Mouse (Mus musculus): ENCODE results near the gene Ckap2l.
A peak's percentile ranks its signal among the peaks of the same experiment; 100 is the strongest.

Gene Ckap2l

DNA sequence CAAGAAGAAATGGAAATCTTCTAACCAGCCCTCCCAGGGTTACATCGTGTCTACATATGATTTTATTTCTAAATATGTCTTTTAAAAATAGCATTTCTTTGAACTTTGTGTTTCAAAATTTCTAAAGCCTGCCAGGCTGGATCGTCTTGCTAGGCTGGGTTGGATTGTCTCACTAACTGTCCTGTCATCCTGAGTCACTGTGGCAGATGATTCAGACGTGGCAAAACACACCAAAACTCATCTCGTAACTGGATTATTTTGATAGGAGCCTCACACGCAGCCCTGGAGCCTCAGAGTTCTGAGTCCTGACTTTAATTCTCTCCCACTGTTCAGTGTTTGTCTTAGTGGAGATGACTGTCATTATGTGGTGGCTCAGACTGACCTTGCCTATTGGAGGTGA lies 33.9 kb downstream of the Ckap2l start:
- DNase-seq, result no peak

- DNase-seq, result no peak
Measured at GRCm38 (mm10) chr2:129261151-129261794, 35.7 kb downstream of the Ckap2l start.

DNA sequence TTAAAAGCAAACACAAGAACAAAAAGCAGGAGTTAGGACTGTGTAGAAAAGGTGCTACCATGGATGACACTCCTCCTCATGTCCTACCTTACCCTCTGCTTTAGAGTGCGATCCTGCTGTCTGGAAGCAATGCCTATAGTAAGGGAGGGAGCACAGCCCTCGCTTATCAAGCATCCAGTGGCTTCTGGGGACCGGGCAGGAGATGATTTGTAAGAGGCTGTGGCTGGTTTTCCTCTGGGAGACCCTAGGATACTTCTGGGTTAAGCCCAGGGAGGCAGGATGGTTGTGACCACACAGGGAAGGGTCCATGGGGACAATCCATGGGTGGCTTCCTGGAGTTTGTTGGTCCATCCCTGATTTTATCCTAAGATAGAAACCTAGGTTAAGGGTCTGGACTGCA lies 36.4 kb downstream of the Ckap2l start:
- DNase-seq, result no peak

DNA sequence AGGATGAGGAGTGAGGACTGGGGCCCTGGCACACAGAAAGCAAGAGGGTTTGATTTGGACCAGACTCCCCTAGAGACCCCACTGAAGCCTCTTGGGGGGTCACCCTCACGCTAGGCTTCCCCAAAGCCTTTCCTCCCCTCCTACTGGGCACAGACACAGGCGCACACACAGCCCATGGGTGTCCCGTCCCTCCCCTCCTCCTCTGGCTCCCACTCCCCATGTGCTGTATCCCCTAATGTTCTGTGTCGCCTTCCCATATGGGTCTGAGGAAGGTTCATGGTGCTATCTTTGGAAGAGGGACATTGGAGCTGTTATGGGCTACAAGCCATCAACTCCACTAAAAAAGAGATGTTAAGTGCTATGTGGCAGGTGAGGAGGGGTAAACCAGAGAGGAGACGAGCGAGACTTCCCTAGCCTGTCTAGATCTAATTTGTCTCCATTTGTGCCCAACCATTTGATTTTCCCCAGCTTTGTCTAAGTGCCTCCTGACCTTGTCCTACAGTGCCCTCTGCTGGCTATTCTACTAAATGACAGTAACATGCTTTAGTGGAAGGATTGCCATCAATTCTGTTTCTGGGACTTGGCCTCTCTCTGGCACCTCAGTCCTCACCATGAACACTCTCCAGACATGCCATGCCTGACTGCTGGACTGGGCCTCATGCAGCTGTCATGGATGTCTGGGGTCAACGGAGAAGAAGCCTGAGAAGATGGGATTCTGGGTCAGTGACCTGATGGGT lies 38.4 kb downstream of the Ckap2l start:
- peak; percentile 29 to 39 for DNase-seq

DNA sequence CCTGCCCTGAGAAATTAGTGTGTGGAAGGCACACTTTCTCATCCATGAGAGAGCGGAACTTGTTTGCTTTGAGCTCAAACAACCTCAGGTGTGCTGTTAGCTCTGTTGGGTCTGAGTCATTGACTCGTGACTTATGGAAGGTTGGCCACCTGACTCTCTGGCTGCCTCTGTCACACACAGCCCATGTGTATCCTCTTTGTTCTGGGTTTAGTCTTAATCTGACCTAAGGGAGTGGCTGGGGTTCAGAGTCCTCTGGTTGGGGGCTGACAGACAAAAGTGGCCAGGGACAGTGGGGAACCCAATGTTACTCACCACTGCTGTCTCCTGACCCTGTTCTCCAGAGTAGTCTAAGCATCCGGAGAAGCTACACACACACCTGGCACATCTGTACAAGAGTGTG lies 39.0 kb downstream of the Ckap2l start:
- DNase-seq, result no peak

GRCm38 (mm10) chr2:129256006-129256405 lies 41.0 kb downstream of the Ckap2l start:
- no peak for DNase-seq

GRCm38 (mm10) chr2:129254076-129254475 lies 42.9 kb downstream of the Ckap2l start:
- no peak for DNase-seq

DNA sequence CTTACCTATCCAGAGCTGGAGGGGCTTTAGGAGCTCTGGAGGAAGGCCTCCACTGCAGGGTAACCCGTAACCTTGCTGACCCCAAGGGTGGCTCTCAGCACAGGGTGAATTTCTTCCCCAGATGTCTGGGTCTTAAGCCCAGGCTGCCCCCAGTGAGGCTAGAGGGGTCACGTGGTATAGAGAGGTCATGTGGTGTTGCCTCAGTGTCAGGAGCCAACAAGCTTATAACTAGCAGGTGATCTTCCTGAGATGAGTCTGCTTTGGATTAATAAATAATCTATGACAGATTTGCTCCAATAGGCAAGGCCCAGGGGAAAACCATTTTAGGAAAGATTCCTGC lies 43.4 kb downstream of the Ckap2l start:
- DNase-seq, result no peak

GRCm38 (mm10) chr2:129252836-129253630 lies 44.0 kb downstream of the Ckap2l start:
- no peak for DNase-seq

DNA sequence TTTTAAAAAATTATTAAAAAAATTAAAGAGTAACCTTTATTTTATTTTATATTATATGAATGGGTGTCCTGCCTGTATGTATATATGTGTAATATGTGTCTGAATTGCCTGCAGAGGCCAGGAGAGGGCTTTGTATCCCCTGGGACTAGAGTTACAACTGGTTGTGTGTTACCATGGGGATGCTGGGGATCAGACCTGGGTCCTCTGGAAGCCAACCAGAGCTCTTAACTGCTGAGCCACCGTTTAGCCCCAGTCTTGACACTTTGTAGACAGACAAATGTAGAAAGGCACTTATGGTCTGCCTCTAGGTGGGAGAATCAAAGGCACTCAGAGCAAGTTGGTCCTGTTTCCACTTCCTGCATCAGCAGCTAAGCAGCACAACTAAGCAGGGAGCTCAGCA lies 47.7 kb downstream of the Ckap2l start:
- DNase-seq, result no peak

- DNase-seq, result no peak
Measured at GRCm38 (mm10) chr2:129247707-129248121, 49.3 kb downstream of the Ckap2l start.

DNA sequence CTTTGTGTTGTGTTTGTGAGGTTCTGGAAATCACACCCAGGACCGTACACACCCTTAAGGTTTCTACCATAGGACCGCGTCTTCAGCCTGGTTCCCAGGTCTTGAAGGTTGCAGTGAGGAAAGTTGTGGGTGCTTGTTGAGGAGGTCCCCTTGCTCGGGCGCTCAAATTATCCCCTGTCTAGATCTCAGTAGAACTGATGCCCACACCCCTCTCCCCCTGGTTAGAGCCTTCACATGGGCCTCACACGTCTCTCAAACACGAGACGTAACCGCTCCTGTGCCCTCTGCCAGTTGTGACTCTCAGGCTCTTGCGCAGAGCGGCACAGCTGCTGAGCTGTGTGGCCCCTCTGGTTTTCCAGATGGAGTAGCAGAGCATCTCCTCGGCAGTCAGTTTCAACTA lies 50.1 kb downstream of the Ckap2l start:
- no peak for DNase-seq

- DNase-seq, result no peak
Measured at GRCm38 (mm10) chr2:129246436-129246835, 50.6 kb downstream of the Ckap2l start.

- no peak for DNase-seq
Measured at GRCm38 (mm10) chr2:129245618-129246017, 51.4 kb downstream of the Ckap2l start.

GRCm38 (mm10) chr2:129244446-129245120 lies 52.4 kb downstream of the Ckap2l start:
- DNase-seq, result no peak

- peak; percentile 45 to 53 for DNase-seq
Measured at GRCm38 (mm10) chr2:129243786-129244185, 53.2 kb downstream of the Ckap2l start.

DNA sequence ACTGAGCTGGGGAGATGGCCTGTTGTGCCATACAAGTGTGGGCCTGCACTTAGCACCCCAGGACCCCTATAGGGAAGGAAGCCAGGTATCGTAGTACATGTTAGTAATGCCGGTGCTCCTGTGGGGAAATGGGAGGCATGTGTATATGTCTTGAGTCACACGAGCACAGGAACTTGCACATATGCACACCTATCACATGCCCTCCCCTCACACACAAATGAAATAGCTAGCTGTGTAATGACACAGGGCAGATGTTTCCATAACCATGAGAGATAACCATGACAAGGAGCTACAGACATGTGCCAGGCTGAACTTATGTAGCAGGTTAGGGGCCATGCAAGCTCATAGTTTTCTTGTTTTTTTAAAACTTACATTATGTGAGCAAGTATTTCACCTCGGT lies 54.0 kb downstream of the Ckap2l start:
- no peak for DNase-seq

DNA sequence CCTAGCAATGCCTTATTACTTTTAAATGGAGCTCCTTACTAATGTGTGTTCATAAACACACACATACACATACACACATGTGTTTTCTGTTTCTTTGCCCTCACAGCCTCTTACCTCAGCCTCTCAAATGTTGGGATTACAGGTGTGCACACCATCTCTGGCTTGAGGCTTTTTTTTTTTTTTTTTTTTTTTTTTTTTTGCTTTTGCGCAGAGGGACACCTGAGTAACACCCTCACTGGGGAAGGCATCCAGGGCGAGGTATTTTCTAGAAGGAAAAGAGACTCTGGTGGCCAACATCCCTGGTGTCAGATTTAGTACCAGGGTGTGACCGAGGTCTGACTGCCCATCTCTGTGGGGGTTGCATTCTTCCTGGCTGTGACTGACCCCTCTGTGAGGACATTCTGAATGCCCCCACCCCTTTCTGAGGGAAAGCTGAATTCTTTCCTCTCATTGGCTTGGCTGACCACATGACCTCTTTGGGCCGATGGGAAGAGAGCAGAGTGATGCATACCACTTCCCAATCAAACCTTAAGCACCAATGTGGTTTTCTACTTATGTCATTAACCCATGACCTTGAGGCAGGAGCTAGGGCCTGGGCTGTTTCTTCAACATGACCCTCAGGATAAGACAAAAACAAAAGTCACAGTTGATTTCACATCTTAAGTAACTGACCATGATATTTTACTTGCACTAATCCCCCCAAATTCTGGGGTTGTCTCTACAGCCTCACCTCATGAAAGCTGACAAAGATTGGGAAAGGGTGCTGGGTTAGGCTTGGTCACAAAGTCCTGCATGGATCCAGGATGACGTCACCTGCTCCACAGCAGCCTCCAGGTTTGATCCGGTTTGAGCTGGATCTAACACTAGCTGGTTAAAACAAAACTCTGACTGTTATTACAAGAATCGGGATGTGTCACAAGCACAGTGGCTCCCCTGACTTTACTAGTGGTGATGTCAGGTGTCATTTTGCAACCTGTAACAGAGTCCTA lies 54.9 kb downstream of the Ckap2l start:
- DNase-seq, result no peak

DNA sequence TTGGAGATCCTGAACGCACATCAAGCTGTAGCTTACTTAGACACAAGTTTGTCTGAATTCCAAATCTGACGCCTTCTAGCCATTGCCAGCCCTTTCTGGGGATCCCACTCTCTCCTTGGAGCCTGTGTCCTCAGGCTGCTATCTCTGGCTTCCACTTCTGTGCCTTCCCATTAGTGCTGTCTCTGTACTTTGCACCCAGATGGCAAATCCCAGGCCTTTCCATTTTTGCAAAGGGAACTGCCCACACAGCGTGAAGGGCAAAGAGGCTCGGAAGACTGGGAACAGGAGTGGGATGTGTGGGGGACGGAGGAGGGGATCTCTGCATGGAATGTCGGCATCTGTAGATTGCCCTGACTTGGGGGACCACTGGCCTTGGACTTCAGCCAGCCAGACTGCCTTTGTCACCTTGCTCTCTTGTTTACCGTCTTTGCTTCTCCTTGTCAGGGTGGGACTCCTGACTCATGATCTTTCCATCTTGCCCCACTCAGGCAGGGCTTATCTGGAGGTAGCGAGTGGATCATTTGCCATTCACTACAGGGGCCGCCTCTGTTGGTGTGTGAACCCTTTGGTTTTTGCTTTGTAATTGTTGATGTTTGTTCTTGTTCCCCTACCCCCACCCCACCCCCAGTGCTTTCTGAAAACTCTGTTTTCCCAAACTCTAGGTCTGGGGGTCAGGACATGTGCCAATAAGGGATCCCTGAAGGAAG lies 56.1 kb downstream of the Ckap2l start:
- DNase-seq, result no peak

DNA sequence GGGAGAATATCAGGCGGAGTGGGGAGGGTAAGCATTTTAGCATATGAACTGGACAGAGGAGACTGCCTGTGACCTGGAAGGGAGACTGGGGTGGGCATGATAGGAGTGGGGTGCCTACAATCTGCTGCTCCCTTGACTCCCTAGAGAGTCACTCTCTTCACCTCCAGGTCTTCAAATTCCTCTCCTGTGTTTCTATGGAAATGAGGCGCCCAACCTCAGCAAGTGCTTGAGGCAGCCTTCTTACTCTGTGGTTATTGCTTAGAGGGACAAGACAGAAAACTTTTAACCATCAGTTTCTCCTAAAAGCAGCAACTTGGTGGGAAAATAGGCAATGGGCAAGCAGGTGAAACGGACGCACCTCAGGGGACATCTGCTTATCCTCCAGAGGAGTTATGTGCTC lies 60.5 kb downstream of the Ckap2l start:
- no peak for DNase-seq

- no peak for DNase-seq
Measured at GRCm38 (mm10) chr2:129234731-129235130, 62.3 kb downstream of the Ckap2l start.
